In genomic region chr11:32542687-32543411, GRCm38 (mm10) we compare ENCODE assay signal across 7 mouse cellular contexts. TPM values are rescaled to one million over a fixed set of nuclear protein-coding genes. Genes with fewer than 3 reads are reported as not detected.
DNase-seq lines count a peak whose midpoint lies in the region; ATAC-seq lines count a peak whose summit lies in the region.

No protein-coding gene starts in this region.

- DNase-seq in 416B (ENCODE audit: low read depth) = peak; percentile 95
- DNase-seq in CD4-positive, CD25-positive, alpha-beta regulatory T cell, adult 2 months (ENCODE audit: low read depth, low spot score) = peak; percentile 87
- peak; percentile 81 for DNase-seq in naive thymus-derived CD4-positive, alpha-beta T cell, adult 2 months (ENCODE audit: low read depth)
- no peak for DNase-seq in ovary, adult 18-20 months (ENCODE audit: low spot score)
- no peak for DNase-seq in frontal cortex, postnatal 36 days (ENCODE audit: low spot score in 2 of 2)
- DNase-seq in kidney, postnatal 14 days = no peak

- ATAC-seq in inflammation-experienced regulatory T-cells, adult 6 months = peak; percentile 84

RNA-seq across cellular contexts. Expression of gene Stk10, which starts 9.7 kb away (rescaled TPM):
- 100 to 1,000 TPM in 1 of 3 experiments, 10 to 100 TPM in 2; 70.6 to 116 (median 97.1) TPM for polyA plus RNA-seq in inflammation-experienced regulatory T-cells, adult 6 months (2017; shearing (Covaris generic))

RNA-seq across cellular contexts. Expression of gene Efcab9, which starts 11.0 kb away (rescaled TPM):
- polyA plus RNA-seq in inflammation-experienced regulatory T-cells, adult 6 months (2017; shearing (Covaris generic)) = 1 to 10 TPM in 2 of 3 experiments, not detected in 1; 1.3 to 1.9 TPM

Comparison
In these comparisons a context has a peak if more than half of its experiments do, and no peak if none do; other contexts are left out.
1. DNase-seq: peak in 416B (single experiment), CD4-positive, CD25-positive, alpha-beta regulatory T cell, adult 2 months (single experiment) and naive thymus-derived CD4-positive, alpha-beta T cell, adult 2 months (single experiment); none in ovary, adult 18-20 months (single experiment), frontal cortex, postnatal 36 days (0 of 2) and kidney, postnatal 14 days (single experiment).